Mouse (Mus musculus) ES-E14 (cell line): ENCODE data around the gene Abcc2. TPM values are rescaled to one million over a fixed set of nuclear protein-coding genes. Genes with fewer than 3 reads are reported as not detected.

ENCODE experiments used
- DNase-seq: peaks from one replicate; pipeline ENCODE4 v3.0.0-alpha.2; 2013; ENCODE audit warnings: low read depth, low spot score
- H3K27ac ChIP-seq: 2 replicates; pipeline ENCODE4 v1.5.1; 2012; ENCODE audit warnings: low read depth, mild to moderate bottlenecking, low read length, moderate library complexity, mixed read lengths; ENCODE audit not compliant: poor library complexity, insufficient read depth, severe bottlenecking
- H3K36me3 ChIP-seq: 2 replicates; pipeline ENCODE4 v1.6.1; 2012; ENCODE audit warnings: mild to moderate bottlenecking, low read length, moderate library complexity, mixed read lengths; ENCODE audit not compliant: control insufficient read depth, poor library complexity, insufficient read depth, severe bottlenecking
- H3K4me1 ChIP-seq, 2 experiments: fragments of 150-350 bp in 1 of 2; sonication (generic) in 1 of 2; 2 replicates each; pipeline ENCODE4 v1.6.1; 2012; ENCODE audit warnings: low read length in 2 of 2, mild to moderate bottlenecking in 1 of 2, mixed read lengths in 1 of 2; ENCODE audit not compliant: control insufficient read depth in 2 of 2, insufficient read depth in 2 of 2, poor library complexity in 1 of 2
- H3K4me3 ChIP-seq, 2 experiments: fragments of 150-350 bp in 1 of 2; sonication (generic) in 1 of 2; 2 replicates each; pipeline ENCODE4 v1.5.1; 2012; ENCODE audit warnings: low read length in 2 of 2, low read depth in 1 of 2, mild to moderate bottlenecking in 1 of 2, mixed read lengths in 1 of 2; ENCODE audit not compliant: insufficient read depth in 1 of 2, poor library complexity in 1 of 2, severe bottlenecking in 1 of 2
- H3K9ac ChIP-seq: 2 replicates; pipeline ENCODE4 v1.6.1; 2012; ENCODE audit warnings: low read depth, mild to moderate bottlenecking, low read length, mixed read lengths; ENCODE audit not compliant: poor library complexity, insufficient read depth, severe bottlenecking
- H3K9me3 ChIP-seq: fragments of 150-350 bp; sonication (generic); 2 replicates; pipeline ENCODE4 v1.6.1; 2012; ENCODE audit warnings: low read depth, mild to moderate bottlenecking, low read length; ENCODE audit not compliant: control insufficient read depth, insufficient read depth
- CHD2 ChIP-seq: IDR thresholded peaks from 2 replicates; pipeline ENCODE4 v1.6.1; 2014; ENCODE audit warnings: mild to moderate bottlenecking, low read depth, low read length, inconsistent platforms
- HCFC1 ChIP-seq: IDR thresholded peaks from 2 replicates; pipeline ENCODE4 v1.6.1; 2012; ENCODE audit warnings: low read length, inconsistent platforms, borderline replicate concordance; ENCODE audit not compliant: insufficient read depth
- MAFK ChIP-seq: IDR thresholded peaks from 2 replicates; pipeline ENCODE4 v1.6.1; 2014; ENCODE audit warnings: mild to moderate bottlenecking, low read depth, low read length, inconsistent platforms; ENCODE audit not compliant: insufficient read depth
- ZC3H11A ChIP-seq: IDR thresholded peaks from 2 replicates; pipeline ENCODE4 v1.6.1; 2012; ENCODE audit warnings: low read depth, mild to moderate bottlenecking, inconsistent platforms, low read length, borderline replicate concordance
- ZNF384 ChIP-seq: IDR thresholded peaks from 2 replicates; pipeline ENCODE4 v1.6.1; 2012; ENCODE audit warnings: low read depth, low read length, inconsistent platforms
- in situ Hi-C, 2 experiments: fragments of 600-800 bp; cut with MboI; formaldehyde crosslinking; loops; one replicate each; pipeline ENCODE4 v1.15.1; 2025; ENCODE audit warnings: low sequenced_read_pairs in 2 of 2, inconsistent platforms in 1 of 2; ENCODE audit not compliant: unreplicated experiment in 2 of 2
- total RNA-seq: library from RNA; depleted of rRNA; stranded (reverse); fragments of 300-350 nt; gene quantifications from 2 replicates; pipeline ENCODE4 v1.2.3, GENCODE M21; 2012

Gene Abcc2
- total RNA-seq, 1 experiment, result 1.6 TPM

DNA sequence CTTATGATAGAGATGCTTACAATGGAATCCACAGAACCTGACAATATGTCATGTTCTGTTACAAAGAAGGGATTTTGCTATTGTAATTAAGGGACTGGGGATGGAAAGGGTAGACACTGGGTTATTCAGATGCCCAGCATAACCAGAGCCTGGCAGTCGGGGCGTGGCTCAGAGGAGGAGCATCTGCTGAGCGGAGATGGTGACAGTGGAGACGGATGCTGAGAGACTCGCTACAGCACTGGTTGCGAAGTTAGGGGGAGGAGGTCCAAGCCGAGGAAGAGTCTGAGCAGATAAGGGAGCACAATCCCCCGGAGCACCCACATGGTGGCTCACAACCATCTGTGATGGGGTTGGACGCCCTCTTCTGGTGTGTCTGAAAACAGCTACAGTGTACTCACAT, 61.2 kb downstream of the Abcc2 start:
- TF ChIP-seq MAFK (no peak), ZC3H11A (no peak), CHD2 (no peak), HCFC1 (no peak), ZNF384 (no peak)

DNA sequence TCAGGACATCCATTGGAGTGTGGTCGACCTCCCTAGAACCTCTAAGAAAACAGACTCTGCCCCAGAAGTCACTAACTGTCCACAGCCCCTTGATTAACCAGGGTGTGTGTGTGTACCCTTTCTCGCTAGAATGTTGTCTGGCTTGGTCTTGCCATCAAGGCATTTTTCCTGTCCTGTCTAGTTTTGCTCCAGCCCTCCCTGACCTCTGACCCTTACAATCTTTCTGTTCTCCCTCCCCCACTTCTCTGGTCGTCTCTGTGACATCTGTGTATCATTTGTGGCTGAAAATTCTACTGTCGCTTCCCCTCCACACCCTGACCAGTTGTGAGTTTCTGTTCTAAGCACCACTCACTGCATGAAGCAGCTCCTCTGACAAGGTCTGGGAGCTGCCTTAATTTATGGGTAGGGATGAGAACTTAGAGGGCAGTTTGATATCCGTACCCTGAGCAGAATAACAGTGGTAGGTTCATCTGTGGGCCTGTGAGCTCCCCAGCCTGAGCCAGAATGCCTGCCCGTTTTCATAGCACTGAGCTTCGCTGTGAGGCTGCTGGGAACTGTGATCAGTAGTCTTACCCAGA, 63.4 kb downstream of the Abcc2 start:
- no peak overlapping the region for H3K9ac ChIP-seq
- peaks cover 15% of the 10 kb centered on the region; the same call in 1 of the 2 replicates for H3K36me3 ChIP-seq
- in situ Hi-C loops, result no loop called here
- H3K4me1 ChIP-seq, result peaks cover 0 to 2% of the 10 kb centered on the region in 2 experiments; a peak in 1 of 4 replicates
- no peak overlapping the region for H3K4me3 ChIP-seq
- no peak overlapping the region for H3K27ac ChIP-seq
- TF ChIP-seq ZNF384 (no peak), ZC3H11A (no peak), CHD2 (no peak), HCFC1 (no peak), MAFK (no peak)
- no peaks in the 10 kb centered on the region for H3K9me3 ChIP-seq
- DNase-seq, result no peak

More for the DNA sequence above, 61.2 kb downstream of the Abcc2 start:
- in situ Hi-C loops, result no loop called here
- DNase-seq, result no peak
- 0 out of 4 replicates have a peak, but pooled peaks cover 0 to 2% of the 10 kb centered on the region in 2 experiments for H3K4me1 ChIP-seq
- no peak overlapping the region for H3K4me3 ChIP-seq
- H3K27ac ChIP-seq, result no peak overlapping the region
- H3K36me3 ChIP-seq, result peaks cover 5% of the 10 kb centered on the region; the same call in 1 of the 2 replicates
- no peak overlapping the region for H3K9ac ChIP-seq
- no peaks in the 10 kb centered on the region for H3K9me3 ChIP-seq

DNA sequence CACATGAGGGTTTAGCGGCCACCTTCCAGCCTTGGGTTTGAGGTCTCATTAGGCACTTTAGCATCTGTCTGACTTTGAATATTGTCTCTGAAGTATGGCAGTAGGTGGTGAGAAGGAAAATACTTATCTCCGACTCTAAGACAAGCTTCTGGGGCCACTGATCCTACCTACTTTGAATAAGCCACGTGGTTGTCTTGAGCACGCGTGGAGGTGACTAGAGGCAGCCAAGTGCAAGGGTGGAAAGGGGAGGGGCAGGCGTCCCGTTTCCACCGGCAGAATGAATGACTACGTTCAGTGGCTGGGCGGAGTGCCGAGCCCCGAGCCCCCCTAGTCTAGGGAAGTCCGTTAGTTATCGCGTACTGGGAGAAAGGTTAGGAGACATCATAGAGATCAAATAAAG, 65.1 kb downstream of the Abcc2 start:
- in situ Hi-C loops, result no loop called here
- TF ChIP-seq CHD2 (no peak), ZC3H11A (no peak), MAFK (no peak), HCFC1 (no peak), ZNF384 (no peak)
- H3K36me3 ChIP-seq, result peaks cover 18% of the 10 kb centered on the region; the same call in 1 of the 2 replicates

DNA sequence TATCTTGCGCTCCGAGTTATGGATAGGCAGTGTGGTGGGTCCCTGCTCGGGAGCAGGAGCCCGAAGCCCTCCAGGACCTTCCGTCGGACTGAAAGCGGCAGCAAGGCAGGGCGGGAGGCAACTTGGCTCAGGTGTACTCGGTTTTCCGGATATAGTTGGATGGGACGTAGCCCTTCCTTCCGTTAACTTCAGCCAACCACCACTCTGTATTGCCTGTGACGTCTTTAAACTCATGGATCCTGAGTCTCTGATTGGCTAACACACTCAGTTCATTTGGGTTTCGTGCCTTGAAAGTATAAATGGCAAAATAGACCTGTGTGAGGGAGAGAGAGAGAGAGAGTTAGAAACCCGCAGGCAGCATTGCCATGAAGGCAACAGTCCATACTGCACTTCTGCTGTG, 66.0 kb downstream of the Abcc2 start:
- in situ Hi-C loops, result no loop called here
- H3K9me3 ChIP-seq, result no peaks in the 10 kb centered on the region
- TF ChIP-seq CHD2 (no peak), ZC3H11A (no peak), HCFC1 (no peak), MAFK (no peak), ZNF384 (no peak)
- H3K36me3 ChIP-seq, result peaks cover 18% of the 10 kb centered on the region; the same call in 1 of the 2 replicates
- no peak overlapping the region for H3K27ac ChIP-seq
- DNase-seq, result peak; percentile 64
- peaks cover 0 to 5% of the 10 kb centered on the region in 2 experiments; a peak in 1 of 4 replicates for H3K4me1 ChIP-seq
- peak overlapping the region; percentile 74 for H3K9ac ChIP-seq
- peak overlapping the region; percentile 68 to 84 for H3K4me3 ChIP-seq

More for the DNA sequence above, 65.1 kb downstream of the Abcc2 start:
- Histone ChIP-seq H3K4me1 (peaks cover 0 to 3% of the 10 kb centered on the region in 2 experiments; a peak in 1 of 4 replicates), H3K9me3 (no peaks in the 10 kb centered on the region), H3K27ac (no peak overlapping the region), H3K4me3 (peak overlapping the region in 1 of 2 experiments; percentile 84; a peak in 2 of 4 replicates), H3K9ac (peak overlapping the region; percentile 74; the same call in 1 of the 2 replicates)
- DNase-seq, result no peak
